Mouse (Mus musculus) leukemia stem cell, adult 10-12 weeks (primary cell): ENCODE measurements around the gene Gtf2f2. TPM values are rescaled to one million over a fixed set of nuclear protein-coding genes. Genes with fewer than 3 reads are reported as not detected.

Experiments used
- polyA plus RNA-seq: library from polyadenylated mRNA; stranded (reverse); fragments of >175 nt; gene quantifications from 2 replicates; pipeline ENCODE4 v1.2.3, GENCODE M21; 2012; ENCODE audit warnings: low replicate concordance

Gene Gtf2f2
- 3.1 and 14.8 TPM in 2 replicates for polyA plus RNA-seq

GRCm38 (mm10) chr14:76010102-76011061 lies at the start of gene Gtf2f2:
TSS of gene Gtf2f2 (minus strand) at chr14:76010865.

GRCm38 (mm10) chr14:75954766-75955165 lies 55.9 kb downstream of the Gtf2f2 start, which contains the start of gene Kctd4:
TSS of gene Kctd4 (plus strand) at chr14:75955009.

Other genes starting within 250 kb of the Gtf2f2 start
- 12.3 and 30.0 TPM in 2 replicates for gene Slc25a30, start 223.8 kb downstream of the Gtf2f2 start, polyA plus RNA-seq
- 1,934 and 2,383 TPM in 2 replicates for gene Tpt1, start 165.8 kb downstream of the Gtf2f2 start, polyA plus RNA-seq
- gene Kctd4, start 55.9 kb downstream of the Gtf2f2 start, polyA plus RNA-seq, result 0.06 TPM in 1 of 2 replicates, not detected in the other
- 2.7 and 3.9 TPM in 2 replicates for gene Gpalpp1, start 99.9 kb upstream of the Gtf2f2 start, polyA plus RNA-seq
- gene Nufip1, start 100.0 kb upstream of the Gtf2f2 start, polyA plus RNA-seq, result 19.2 and 21.3 TPM in 2 replicates